Mouse (Mus musculus) embryo, embryonic 10.5 days (tissue): ENCODE results near the gene Ctcf.
"Not testable (repeated sequence)": the region's sequence is repeated elsewhere in the genome, so short reads cannot be mapped to it uniquely, and the experiment has no call there.

ENCODE experiments used
- DNase-seq: peaks from one replicate; pipeline ENCODE4 v3.0.0-alpha.2; 2015; ENCODE audit warnings: low spot score

Ctcf gene

GRCm38 (mm10) chr8:105636018-105636962, at the start of gene Ctcf:
Gene Ctcf (plus strand): TSS chr8:105636568.
- peak; percentile 93 for DNase-seq

GRCm38 (mm10) chr8:105592431-105592830, 43.9 kb upstream of the Ctcf start:
- DNase-seq: no peak

- DNase-seq: peak; percentile 69
Measured at GRCm38 (mm10) chr8:105593859-105594258, 42.5 kb upstream of the Ctcf start.

- no peak for DNase-seq
Measured at GRCm38 (mm10) chr8:105594451-105595242, 41.7 kb upstream of the Ctcf start.

- DNase-seq: peak; percentile 82
Measured at GRCm38 (mm10) chr8:105596362-105597034, 39.9 kb upstream of the Ctcf start.

GRCm38 (mm10) chr8:105598777-105599176, 37.6 kb upstream of the Ctcf start:
- no peak for DNase-seq

- DNase-seq: no peak
Measured at GRCm38 (mm10) chr8:105601301-105601700, 35.1 kb upstream of the Ctcf start.

- DNase-seq: not testable (repeated sequence)
Measured at GRCm38 (mm10) chr8:105602540-105602939, 33.8 kb upstream of the Ctcf start.

- DNase-seq: peak; percentile 87
Measured at GRCm38 (mm10) chr8:105604804-105605381, 31.5 kb upstream of the Ctcf start, which contains the start of gene Ripor1. Gene Ripor1 (plus strand): TSS chr8:105605255.

- DNase-seq: peak; percentile 43
Measured at GRCm38 (mm10) chr8:105605491-105606188, 30.7 kb upstream of the Ctcf start.

GRCm38 (mm10) chr8:105606189-105607023, 30.0 kb upstream of the Ctcf start:
- DNase-seq: peak; percentile 95

- no peak for DNase-seq
Measured at GRCm38 (mm10) chr8:105607062-105607461, 29.3 kb upstream of the Ctcf start.

GRCm38 (mm10) chr8:105607684-105608083, 28.7 kb upstream of the Ctcf start:
- DNase-seq: peak; percentile 72

- no peak for DNase-seq
Measured at GRCm38 (mm10) chr8:105609355-105609754, 27.0 kb upstream of the Ctcf start.

- no peak for DNase-seq
Measured at GRCm38 (mm10) chr8:105609771-105610170, 26.6 kb upstream of the Ctcf start.

- no peak for DNase-seq
Measured at GRCm38 (mm10) chr8:105611836-105612235, 24.5 kb upstream of the Ctcf start.

- DNase-seq: peak; percentile 18
Measured at GRCm38 (mm10) chr8:105613037-105613436, 23.3 kb upstream of the Ctcf start.

- DNase-seq: peak; percentile 46
Measured at GRCm38 (mm10) chr8:105613830-105614511, 22.4 kb upstream of the Ctcf start.

- no peak for DNase-seq
Measured at GRCm38 (mm10) chr8:105615942-105616341, 20.4 kb upstream of the Ctcf start.
